Mouse (Mus musculus): Measurements from ENCODE around the gene Cfap65.

DNA sequence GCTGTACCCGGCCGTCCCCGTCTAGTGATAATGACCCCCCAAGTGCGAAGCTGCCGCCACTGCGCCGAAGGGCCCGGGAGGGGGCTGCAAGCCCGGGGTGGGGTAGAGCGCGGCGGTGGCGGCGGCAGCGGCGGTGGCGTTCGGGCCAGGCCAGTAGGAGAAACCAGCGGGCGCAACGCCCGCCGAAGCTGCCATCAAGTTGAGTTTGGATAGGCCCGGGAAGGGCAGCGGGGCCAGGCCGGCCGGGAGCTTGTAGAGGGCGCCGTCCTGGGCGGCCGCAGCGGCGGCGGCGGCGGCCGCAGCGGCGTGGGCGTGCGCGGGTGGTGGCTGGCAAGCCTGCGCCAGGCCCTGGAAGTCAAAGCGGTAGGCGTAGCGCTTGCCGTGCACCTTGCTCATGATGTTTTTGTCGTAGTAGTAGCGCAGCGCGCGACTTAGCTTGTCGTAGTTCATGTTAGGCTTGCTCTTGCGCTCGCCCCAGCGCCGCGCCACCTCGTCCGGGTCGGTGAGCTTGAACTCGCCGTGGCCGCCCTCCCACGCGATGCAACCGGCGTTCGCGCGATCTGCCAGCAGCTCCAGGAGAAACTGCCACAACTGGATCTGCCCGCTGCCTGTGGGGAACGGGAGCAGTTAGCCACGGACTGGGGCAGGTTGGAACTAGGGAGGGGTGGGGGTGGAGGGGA is 53.2 kb downstream of the Cfap65 start:
- no peak for TF ChIP-seq CTCF (IDR thresholded peaks at IDR 0.05; ENCODE audit: low read depth)
- TF ChIP-seq EP300 (IDR thresholded peaks at IDR 0.05; ENCODE audit: low read depth), result no peak

Data from heart, postnatal 0 days (tissue).